Mouse (Mus musculus): ENCODE data around the gene Casp4. TPM values are rescaled to one million over a fixed set of nuclear protein-coding genes. Genes with fewer than 3 reads are reported as not detected.

The Casp4 gene
- total RNA-seq (2021): 1 to 10 TPM; 3.8 TPM

DNA sequence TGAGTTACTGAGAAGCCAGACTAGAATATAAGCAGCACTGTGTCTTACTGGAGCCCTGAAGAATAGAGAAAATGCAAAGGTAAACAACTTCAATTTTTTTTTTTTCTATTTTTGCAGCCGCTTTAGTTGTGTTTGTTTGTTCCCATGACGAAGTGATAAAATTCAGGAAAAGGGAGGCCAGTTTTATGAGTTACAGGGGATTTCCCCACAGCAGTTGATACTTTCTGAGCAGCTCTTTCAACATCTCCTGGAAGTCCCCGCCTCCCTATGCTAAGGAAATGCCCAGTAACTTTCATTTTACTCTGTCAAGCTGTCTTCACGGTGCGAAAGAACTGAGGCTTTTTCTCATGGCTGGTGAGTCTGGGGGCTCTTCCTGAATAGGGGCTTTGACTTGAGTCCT is at the start of gene Casp4:
Gene Casp4 (plus strand): TSS at position 268 of the 400 bp plus-strand sequence.
- DNase-seq: peak; percentile 18 to 42
- intact Hi-C loops (cut with DNase I): no loop called here

- intact Hi-C loops (cut with DNase I): no loop called here
- DNase-seq: no peak
These were observed 44.6 kb upstream of the Casp4 start for GRCm38 (mm10) chr9:5263951-5264475.

- no peak for DNase-seq
- intact Hi-C loops (cut with DNase I): no loop called here
These were observed 38.4 kb upstream of the Casp4 start for GRCm38 (mm10) chr9:5270274-5270673.

GRCm38 (mm10) chr9:5270884-5271283 is 37.7 kb upstream of the Casp4 start:
- no peak for DNase-seq
- intact Hi-C loops (cut with DNase I): no loop called here

DNA sequence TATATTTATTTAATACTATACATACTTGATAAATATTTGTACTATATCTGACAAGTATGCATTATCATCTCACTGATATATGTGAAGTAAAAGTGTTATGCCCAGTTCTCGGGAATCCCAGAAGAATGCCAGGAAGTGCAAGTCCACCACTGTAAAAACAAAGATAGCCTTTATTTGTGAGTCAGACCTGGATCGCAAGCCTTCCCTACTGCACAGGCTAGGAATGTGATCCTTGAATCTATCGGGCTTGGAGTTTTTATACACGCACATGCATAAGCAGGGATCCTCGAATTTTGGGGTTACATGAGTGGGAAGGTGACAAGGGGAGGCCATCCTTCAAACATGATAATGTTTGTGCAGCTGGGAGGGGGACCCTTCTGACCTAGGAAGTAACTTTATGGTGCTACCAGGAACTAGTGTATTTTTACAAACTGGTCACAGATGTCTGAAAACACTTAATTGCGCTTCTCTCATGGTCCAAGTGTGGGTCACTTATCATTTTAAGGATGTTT is 37.2 kb upstream of the Casp4 start:
- intact Hi-C loops (cut with DNase I): no loop called here

DNA sequence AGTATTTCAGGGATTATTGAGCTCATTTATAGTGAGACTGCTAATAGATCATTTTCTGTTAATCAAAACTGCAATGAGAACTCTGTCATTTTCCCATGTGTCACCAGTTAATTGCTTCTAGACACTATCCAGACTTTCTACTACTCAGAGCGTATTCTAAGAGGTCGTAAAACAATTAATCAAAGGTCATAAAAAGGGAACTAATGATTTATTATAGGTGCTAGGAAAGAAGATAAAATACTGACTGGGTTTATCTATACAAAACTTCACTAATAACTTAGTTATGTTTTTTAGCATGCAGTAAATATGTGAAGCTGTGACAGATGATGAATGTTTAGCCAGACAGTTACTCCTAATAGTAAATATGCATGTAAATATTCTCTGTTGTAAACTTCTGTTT is 22.6 kb upstream of the Casp4 start:
- intact Hi-C loops (cut with DNase I): no loop called here
- no peak for DNase-seq

More for the DNA sequence above, 37.2 kb upstream of the Casp4 start:
- no peak for DNase-seq

- intact Hi-C loops (cut with DNase I): no loop called here
- DNase-seq: no peak
These were observed 22.0 kb upstream of the Casp4 start for GRCm38 (mm10) chr9:5286597-5286996.

DNA sequence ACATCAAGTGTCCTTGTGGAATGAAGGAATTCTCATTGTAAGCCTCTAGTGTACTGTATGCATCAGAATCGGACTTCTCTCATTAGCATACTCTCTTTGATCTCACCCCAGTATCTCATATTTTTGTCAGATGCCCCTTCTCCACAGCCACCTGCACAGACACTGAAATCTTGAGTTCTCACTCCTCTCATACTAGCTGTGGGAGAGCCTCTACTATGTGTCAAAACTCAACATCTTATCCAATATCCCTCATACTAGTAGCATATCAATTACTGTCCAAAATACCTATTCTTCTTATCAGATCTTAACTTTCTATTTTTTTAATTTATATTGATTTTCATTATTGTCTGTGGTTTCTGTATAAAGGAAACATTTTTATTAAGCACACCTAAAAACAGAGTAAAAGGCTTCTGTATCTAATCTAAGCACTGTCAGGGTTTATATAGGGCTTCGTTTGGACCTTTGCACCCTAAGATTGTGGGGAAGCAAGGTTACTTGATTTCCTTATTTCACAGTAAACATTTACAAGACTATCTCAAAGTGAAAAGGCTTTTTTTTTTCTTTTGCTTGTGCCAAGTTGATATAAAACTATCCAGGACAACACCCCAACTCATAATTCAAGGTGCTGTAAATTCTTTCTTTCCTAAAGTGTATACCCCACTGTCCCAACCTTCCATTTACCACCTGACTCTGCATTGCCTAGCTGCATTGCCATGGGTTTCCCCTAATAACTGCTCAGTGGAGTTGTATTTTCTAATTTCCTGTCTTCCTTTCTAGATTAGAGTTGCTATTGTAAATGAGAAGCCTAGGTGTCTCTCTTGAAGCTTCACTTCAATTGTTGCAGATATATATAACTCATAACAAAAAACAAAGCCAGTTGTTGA is 12.0 kb upstream of the Casp4 start:
- intact Hi-C loops (cut with DNase I): no loop called here

GRCm38 (mm10) chr9:5298329-5299131 is 10.1 kb upstream of the Casp4 start, which contains the start of gene Casp1:
Gene Casp1 (plus strand): TSS chr9:5298517.
- intact Hi-C loops (cut with DNase I): no loop called here
- DNase-seq: no peak

More for the DNA sequence above, 12.0 kb upstream of the Casp4 start:
- DNase-seq: no peak

DNA sequence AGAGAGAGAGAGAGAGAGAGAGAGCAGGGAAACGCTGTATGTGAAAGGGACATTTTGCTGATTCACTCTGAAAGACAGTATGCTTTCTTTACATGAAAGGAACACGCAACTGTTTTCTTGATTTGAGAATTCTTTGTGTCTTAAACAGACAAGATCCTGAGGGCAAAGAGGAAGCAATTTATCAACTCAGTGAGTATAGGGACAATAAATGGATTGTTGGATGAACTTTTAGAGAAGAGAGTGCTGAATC is 9.6 kb upstream of the Casp4 start:
- DNase-seq: no peak
- intact Hi-C loops (cut with DNase I): no loop called here

GRCm38 (mm10) chr9:5310112-5310511 is 1.5 kb downstream of the Casp4 start:
- intact Hi-C loops (cut with DNase I): no loop called here
- no peak for DNase-seq

GRCm38 (mm10) chr9:5311435-5311834 is 2.8 kb downstream of the Casp4 start:
- DNase-seq: no peak
- intact Hi-C loops (cut with DNase I): no loop called here

DNA sequence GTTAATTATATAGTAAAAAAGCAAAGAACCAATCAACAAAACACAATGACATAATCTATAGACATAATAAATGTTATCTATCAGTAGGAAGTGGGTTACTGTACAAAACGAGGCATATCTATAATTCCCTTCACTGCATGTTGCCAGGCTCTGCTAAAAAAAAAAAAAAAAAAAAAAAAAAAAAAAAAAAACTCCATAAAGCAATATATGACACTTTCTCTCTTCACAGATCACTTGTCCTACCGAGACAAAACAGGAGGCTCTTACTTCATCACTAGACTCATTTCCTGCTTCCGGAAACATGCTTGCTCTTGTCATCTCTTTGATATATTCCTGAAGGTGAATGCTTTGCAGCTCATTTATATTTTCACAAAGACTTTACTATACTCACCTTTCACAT is 19.6 kb downstream of the Casp4 start:
- no peak for DNase-seq
- intact Hi-C loops (cut with DNase I): no loop called here

DNA sequence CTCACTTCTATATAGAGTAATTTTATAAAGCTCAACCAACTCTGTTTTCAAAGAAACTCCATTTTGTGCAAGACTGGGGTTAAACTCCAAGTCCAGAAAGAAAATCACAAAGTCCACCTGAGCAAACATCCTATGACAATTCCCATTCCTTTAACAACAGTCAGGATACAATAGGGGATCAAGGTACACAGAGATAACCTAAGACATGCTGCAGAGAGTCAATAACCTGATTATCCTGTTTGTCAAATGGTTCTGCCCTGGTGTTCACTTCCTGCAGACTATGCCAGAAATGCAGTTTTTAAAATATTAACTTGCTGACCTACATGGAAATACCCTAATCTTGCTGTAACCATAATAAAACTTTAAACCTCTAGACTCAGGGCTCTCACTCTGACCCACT is 23.8 kb downstream of the Casp4 start:
- intact Hi-C loops (cut with DNase I): no loop called here
- no peak for DNase-seq

GRCm38 (mm10) chr9:5333422-5333821 is 24.8 kb downstream of the Casp4 start:
- DNase-seq: no peak
- intact Hi-C loops (cut with DNase I): no loop called here

DNA sequence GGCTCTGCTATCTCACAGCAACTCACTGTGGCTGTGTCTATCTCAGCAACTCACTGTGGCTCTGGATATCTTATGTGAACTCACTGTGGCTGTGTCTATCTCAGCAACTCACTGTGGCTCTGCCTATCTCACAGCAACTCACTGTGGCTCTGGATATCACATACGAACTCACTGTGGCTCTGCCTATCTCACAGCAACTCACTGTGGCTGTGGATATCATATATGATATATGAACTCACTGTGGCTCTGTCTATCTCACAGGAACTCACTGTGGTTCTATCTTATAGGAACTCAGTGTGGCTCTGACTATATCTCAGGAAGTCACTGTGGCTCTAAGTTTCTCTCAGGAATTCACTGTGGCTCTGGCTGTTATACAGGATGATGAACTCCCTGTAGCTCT is 34.5 kb downstream of the Casp4 start:
- intact Hi-C loops (cut with DNase I): no loop called here
- DNase-seq: no peak

DNA sequence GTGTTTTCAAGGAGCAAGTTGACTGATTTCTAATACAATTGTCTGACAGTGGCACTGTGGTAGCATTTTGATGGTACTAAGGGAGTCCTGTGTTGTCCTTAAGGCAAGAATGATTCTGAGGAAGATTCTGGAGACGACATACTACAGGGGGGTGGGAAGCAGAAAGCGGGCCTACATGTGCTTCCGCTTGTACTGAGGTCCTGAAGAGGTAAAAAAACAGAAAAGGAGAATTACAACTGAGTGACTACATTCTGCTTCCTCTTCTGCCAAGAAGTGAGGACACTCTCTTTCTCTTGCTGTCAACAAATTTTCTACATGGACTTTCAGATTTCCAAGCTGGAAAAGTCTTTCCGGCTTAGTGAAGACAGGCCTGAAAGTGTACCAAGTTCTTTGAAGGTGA is 35.5 kb downstream of the Casp4 start:
- intact Hi-C loops (cut with DNase I): no loop called here
- no peak for DNase-seq

GRCm38 (mm10) chr9:5345291-5345898 is 36.8 kb downstream of the Casp4 start, which contains the start of gene Casp12:
Gene Casp12 (plus strand): TSS chr9:5345430.
- intact Hi-C loops (cut with DNase I): no loop called here
- DNase-seq: peak; percentile 29 to 33

DNA sequence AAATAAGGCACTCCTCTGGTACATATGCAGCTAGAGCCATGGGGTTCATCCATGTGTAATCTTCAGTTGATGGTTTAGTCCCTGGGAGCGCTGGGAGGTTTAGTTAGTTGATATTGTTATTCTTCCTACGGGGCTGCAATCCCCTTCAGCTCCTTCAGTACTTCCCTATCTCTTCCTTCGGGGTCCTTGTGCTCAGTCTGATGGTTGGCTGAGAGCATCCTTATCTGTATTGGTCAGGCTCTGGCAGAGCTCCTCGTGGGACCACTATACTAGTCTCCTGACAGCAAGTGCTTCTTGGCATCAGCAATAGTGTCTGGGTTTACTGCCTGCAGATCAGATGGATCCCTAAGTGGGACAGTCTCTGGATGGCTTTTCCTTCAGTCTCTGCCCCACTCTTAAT is 38.8 kb downstream of the Casp4 start:
- DNase-seq: no peak

GRCm38 (mm10) chr9:5353673-5354072 is 45.0 kb downstream of the Casp4 start:
- intact Hi-C loops (cut with DNase I): no loop called here
- no peak for DNase-seq

More for the DNA sequence above, 38.8 kb downstream of the Casp4 start:
- intact Hi-C loops (cut with DNase I): no loop called here

DNA sequence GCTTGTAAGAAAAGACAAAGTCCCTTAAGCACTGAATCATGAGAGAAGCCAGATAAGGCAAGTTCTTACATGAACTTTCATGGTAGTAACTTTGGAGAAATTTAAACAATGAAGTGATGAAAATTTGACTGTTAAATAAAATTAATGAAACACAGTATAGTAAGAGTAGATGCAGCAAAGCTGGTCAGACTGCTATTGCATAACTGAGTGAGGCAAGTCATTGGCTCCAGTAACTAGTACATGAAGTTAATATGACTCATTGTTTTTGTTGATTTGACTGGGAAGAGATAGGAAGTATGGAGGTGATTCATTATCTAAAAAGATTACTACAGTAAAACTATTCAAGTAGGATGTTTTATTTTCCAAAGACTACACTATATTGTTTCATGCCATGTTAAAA is 48.2 kb downstream of the Casp4 start:
- DNase-seq: no peak
- intact Hi-C loops (cut with DNase I): no loop called here
